Comparison of ENCODE assay signal across 22 mouse cellular contexts in the genomic region with DNA sequence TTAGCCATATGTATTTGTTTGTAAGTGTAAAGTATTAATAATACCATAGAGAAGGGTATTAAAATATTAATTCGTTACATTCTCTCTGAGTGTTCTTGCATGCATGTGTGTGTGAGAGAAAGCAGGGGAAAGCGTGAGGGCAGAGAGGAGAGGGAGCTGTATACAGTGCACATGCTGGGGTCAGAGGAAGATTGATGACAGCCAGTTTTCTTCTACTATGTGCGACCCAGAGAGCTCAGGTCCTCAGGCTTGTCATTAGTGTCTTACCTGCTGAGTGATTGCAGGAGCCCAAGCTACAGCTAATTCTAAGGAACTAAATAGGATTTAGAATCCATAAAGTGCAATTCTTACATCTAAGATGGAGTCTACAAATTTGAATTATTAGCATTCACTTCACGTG.
"Had no signal": no experiment of that assay in that cellular context is flagged by ENCODE, and none has a peak within 500 bp of the region (broad histone marks: within the 10 kb centered on the region; RNA-seq: fewer than 3 reads in every experiment).

No protein-coding gene starts in this region.

- H3K36me3 ChIP-seq: limb, embryonic 12.5 days; limb, embryonic 15.5 days; lung, embryonic 15.5 days; midbrain, embryonic 12.5 days had no signal

- H3K27me3 ChIP-seq: limb, embryonic 12.5 days; limb, embryonic 15.5 days; lung, embryonic 15.5 days; megakaryocyte, embryonic 14.5 days; midbrain, embryonic 12.5 days had no signal

- H3K4me3 ChIP-seq: limb, embryonic 12.5 days; limb, embryonic 15.5 days; lung, embryonic 15.5 days; megakaryocyte, embryonic 14.5 days; midbrain, embryonic 12.5 days; myocyte had no signal

- H3K4me2 ChIP-seq: limb, embryonic 12.5 days; limb, embryonic 15.5 days; liver, embryonic 11.5 days; lung, embryonic 15.5 days; midbrain, embryonic 12.5 days had no signal

- H3K9me3 ChIP-seq: limb, embryonic 15.5 days; lung, embryonic 15.5 days; megakaryocyte, embryonic 14.5 days; midbrain, embryonic 12.5 days had no signal

- H3K9ac ChIP-seq: limb, embryonic 12.5 days; limb, embryonic 15.5 days; liver, embryonic 14.5 days; lung, embryonic 15.5 days; midbrain, embryonic 12.5 days had no signal

- DNase-seq: kidney, adult 9 months; kidney, postnatal 14 days; kidney, postnatal 4 days; left cerebral cortex, postnatal 4 days; lung, adult 18-20 months; lung, postnatal 10 days; lung, postnatal 36 days; right cerebral cortex, adult 18-20 months; right cerebral cortex, postnatal 14 days; right cerebral cortex, postnatal 4 days; thymus, adult 2 months; thymus, postnatal 14 days; thymus, postnatal 4 days had no signal

- H3K27ac ChIP-seq: limb, embryonic 12.5 days; limb, embryonic 15.5 days; liver, embryonic 14.5 days; lung, embryonic 15.5 days; midbrain, embryonic 12.5 days; stomach, postnatal 0 days had no signal

- H3K4me1 ChIP-seq: limb, embryonic 12.5 days; limb, embryonic 15.5 days; lung, embryonic 15.5 days; megakaryocyte, embryonic 14.5 days; midbrain, embryonic 12.5 days had no signal
